Mouse (Mus musculus) monocyte, adult 2 months (primary cell): Measurements from ENCODE around the gene AI413582.

Source experiments
- DNase-seq, 2 experiments: peaks; one replicate each; pipeline ENCODE4 v3.0.0; 2022; ENCODE audit warnings: low spot score in 2 of 2, low read depth in 1 of 2

AI413582 gene

GRCm38 (mm10) chr17:27565163-27565941, at the start of gene AI413582:
Gene AI413582 (minus strand): TSS chr17:27565756.
- DNase-seq: peak; percentile 91 to 96

GRCm38 (mm10) chr17:27613016-27613415, 47.5 kb upstream of the AI413582 start:
- DNase-seq: no peak

- no peak for DNase-seq
Measured at GRCm38 (mm10) chr17:27611994-27612393, 46.4 kb upstream of the AI413582 start.

- DNase-seq: no peak
Measured at GRCm38 (mm10) chr17:27611519-27611884, 45.9 kb upstream of the AI413582 start.

- no peak for DNase-seq
Measured at GRCm38 (mm10) chr17:27610679-27611518, 45.3 kb upstream of the AI413582 start.

- DNase-seq: no peak
Measured at GRCm38 (mm10) chr17:27609576-27609975, 44.0 kb upstream of the AI413582 start.

- no peak for DNase-seq
Measured at GRCm38 (mm10) chr17:27603522-27604234, 38.1 kb upstream of the AI413582 start.

- DNase-seq: no peak
Measured at GRCm38 (mm10) chr17:27603036-27603435, 37.5 kb upstream of the AI413582 start.

GRCm38 (mm10) chr17:27600869-27601268, 35.3 kb upstream of the AI413582 start:
- no peak for DNase-seq

- DNase-seq: no peak
Measured at GRCm38 (mm10) chr17:27600286-27600685, 34.7 kb upstream of the AI413582 start.

GRCm38 (mm10) chr17:27596376-27597190, 31.0 kb upstream of the AI413582 start:
- DNase-seq: no peak

- DNase-seq: no peak
Measured at GRCm38 (mm10) chr17:27595659-27596375, 30.3 kb upstream of the AI413582 start.

GRCm38 (mm10) chr17:27592565-27592910, 27.0 kb upstream of the AI413582 start:
- DNase-seq: no peak

GRCm38 (mm10) chr17:27591826-27592564, 26.4 kb upstream of the AI413582 start:
- no peak for DNase-seq

GRCm38 (mm10) chr17:27588231-27588630, 22.7 kb upstream of the AI413582 start:
- no peak for DNase-seq

- no peak for DNase-seq
Measured at GRCm38 (mm10) chr17:27587252-27587651, 21.7 kb upstream of the AI413582 start.

GRCm38 (mm10) chr17:27586661-27587060, 21.1 kb upstream of the AI413582 start:
- no peak for DNase-seq

GRCm38 (mm10) chr17:27583185-27583894, 17.8 kb upstream of the AI413582 start:
- DNase-seq: no peak
